Mouse (Mus musculus) olfactory bulb, adult 2 months (tissue): ENCODE results near the gene Kbtbd13.

ENCODE experiments used
- CTCF ChIP-seq: fragments of 200-500 bp; IDR thresholded peaks from 2 replicates; pipeline ENCODE4 v1.5.1; 2012; ENCODE audit warnings: low read depth, mild to moderate bottlenecking, low read length, moderate library complexity; ENCODE audit not compliant: insufficient read depth
- POLR2A ChIP-seq: fragments of 200-500 bp; IDR thresholded peaks from 2 replicates; pipeline ENCODE4 v1.6.1; 2012; ENCODE audit warnings: mild to moderate bottlenecking, low read depth, low read length, moderate library complexity; ENCODE audit not compliant: insufficient read depth

GRCm38 (mm10) chr9:65427511-65427910, 36.1 kb upstream of the Kbtbd13 start:
- TF ChIP-seq POLR2A: no peak
- no peak for TF ChIP-seq CTCF
